Comparison of ENCODE assay signal across 16 mouse cellular contexts in genomic region chr6:48718455-48718854, GRCm38 (mm10). TPM values are rescaled to one million over a fixed set of nuclear protein-coding genes. Genes with fewer than 3 reads are reported as not detected.
DNase-seq lines count a peak whose midpoint lies in the region; ATAC-seq and TF ChIP-seq lines count a peak whose summit lies in the region.
"Had no signal": no experiment of that assay in that cellular context is flagged by ENCODE, and none has a peak within 500 bp of the region (broad histone marks: within the 10 kb centered on the region; RNA-seq: fewer than 3 reads in every experiment).

Gene Gm28053, plus strand, starts transcription at chr6:48718607.
Gene Gimap7, plus strand, starts transcription at chr6:48718621.

- H3K79me2 ChIP-seq in CH12.LX (replicated peaks; ENCODE audit: control insufficient read depth, extremely low read depth, insufficient read depth, poor library complexity, severe bottlenecking), result peaks cover 14% of the 10 kb centered on the region

- intact Hi-C loops in left cerebral cortex, postnatal 25 days (cut with DNase I), result no loop called here
- intact Hi-C loops in gastrocnemius, adult 2 months (cut with DNase I), result no loop called here

- peak within 1 kb of the TSS; percentile 22 to 51 (median 24) for H3K4me3 ChIP-seq in CH12.LX (replicated peaks in 1 of 3; ENCODE audit: low read depth in 2 of 3, low read length in 2 of 3, poor library complexity in 1 of 3)
- H3K4me3 ChIP-seq in gastrocnemius, adult 2 months, result no peak within 1 kb of the TSS
- H3K4me3 ChIP-seq: heart, embryonic 10.5 days; hindbrain, embryonic 10.5 days; limb, embryonic 12.5 days; megakaryocyte, embryonic 14.5 days had no signal

- peaks cover 21 to 63% of the 10 kb centered on the region in 2 experiments for H3K4me1 ChIP-seq in CH12.LX (ENCODE audit: control insufficient read depth in 1 of 2, insufficient read depth in 2 of 2)
- H3K4me1 ChIP-seq: heart, embryonic 10.5 days; hindbrain, embryonic 10.5 days; limb, embryonic 12.5 days had no signal

- TF ChIP-seq CTCF in CH12.LX (conservative IDR thresholded peaks at IDR 0.05 in 1 of 2, IDR thresholded peaks at IDR 0.05 in 1 of 2; ENCODE audit: low read depth in 2 of 2, low read length in 2 of 2), result no peak
- TF ChIP-seq CTCF in gastrocnemius, adult 2 months (IDR thresholded peaks at IDR 0.05), result no peak

- in situ Hi-C loops in CH12.LX (cut with MboI; ENCODE audit: low pct_ligation_motif_present, low pct_unique_long_range_greater_than_20kb, low sequenced_read_pairs), result no loop called here

- TF ChIP-seq RAD21 in CH12.LX (IDR thresholded peaks at IDR 0.05; ENCODE audit: low read depth, low read length), result no peak; the same call in 1 of the 2 replicates

- DNase-seq in A20 (ENCODE audit: low read depth, low spot score) (peak; percentile 72), CH12.LX (ENCODE audit: extremely low read depth) (peak; percentile 80)
- DNase-seq in spleen, postnatal 36 days (ENCODE audit: low spot score in 2 of 2), result peak; percentile 81 to 85
- DNase-seq in left cerebral cortex, adult 9 months (ENCODE audit: low spot score in 2 of 2), result no peak
- no peak for DNase-seq in left cerebral cortex, postnatal 25 days (ENCODE audit: low spot score in 2 of 2)
- DNase-seq in kidney, postnatal 25 days, result no peak
- DNase-seq in gastrocnemius, adult 2 months, result no peak
- DNase-seq: adrenal gland, postnatal 36 days; kidney, adult 2 months; liver, postnatal 0 days had no signal

- H3K27ac ChIP-seq in CH12.LX (ENCODE audit: insufficient read depth, low read depth), result peak within 1 kb of the TSS; percentile 83
- no peak within 1 kb of the TSS for H3K27ac ChIP-seq in gastrocnemius, adult 2 months
- H3K27ac ChIP-seq: heart, embryonic 10.5 days; hindbrain, embryonic 10.5 days; limb, embryonic 12.5 days had no signal

- peak within 1 kb of the TSS; percentile 93 for H3K4me2 ChIP-seq in CH12.LX (ENCODE audit: insufficient read depth, low read depth, poor library complexity, severe bottlenecking)
- H3K4me2 ChIP-seq: limb, embryonic 12.5 days had no signal

- TF ChIP-seq EP300 in CH12.LX (IDR thresholded peaks at IDR 0.05; ENCODE audit: low read length), result peak; percentile 10; the same call in 1 of the 2 replicates

- dilution Hi-C loops in CH12.LX (cut with MboI; ENCODE audit: extremely low pct_ligation_motif_present, extremely low pct_unique_long_range_greater_than_20kb, low sequenced_read_pairs), result no loop called here

- H3K36me3 ChIP-seq in CH12.LX (replicated peaks in 1 of 2; ENCODE audit: control insufficient read depth in 1 of 2, insufficient read depth in 1 of 2, low read length in 1 of 2), result peaks cover 0 to 2% of the 10 kb centered on the region in 2 experiments
- H3K36me3 ChIP-seq: heart, embryonic 10.5 days; hindbrain, embryonic 10.5 days; limb, embryonic 12.5 days had no signal

- H3K27me3 ChIP-seq in CH12.LX (replicated peaks), result no peaks in the 10 kb centered on the region
- H3K27me3 ChIP-seq: limb, embryonic 12.5 days had no signal

- TF ChIP-seq POLR2A in CH12.LX (IDR thresholded peaks at IDR 0.05; ENCODE audit: low read depth, low read length), result peak; percentile 53; the same call in 1 of the 2 replicates

- peak; percentile 95 for ATAC-seq in inflammation-experienced regulatory T-cells, adult 6 months
- ATAC-seq: liver, postnatal 0 days had no signal

- no peaks in the 10 kb centered on the region for H3K9me3 ChIP-seq in CH12.LX (replicated peaks; ENCODE audit: low read length)
- H3K9me3 ChIP-seq: heart, embryonic 10.5 days; hindbrain, embryonic 10.5 days; limb, embryonic 12.5 days; megakaryocyte, embryonic 14.5 days had no signal

- peak within 1 kb of the TSS; percentile 76 for H3K9ac ChIP-seq in CH12.LX (ENCODE audit: insufficient read depth, low read depth)
- H3K9ac ChIP-seq: limb, embryonic 12.5 days; liver, postnatal 0 days had no signal

TF ChIP-seq in CH12.LX, 34 proteins besides CTCF, POLR2A, EP300 and RAD21:
- TF ChIP-seq MAX (IDR thresholded peaks at IDR 0.05; ENCODE audit: low read length) (peak; percentile 48; the same call in 1 of the 2 replicates), ETS1 (conservative IDR thresholded peaks at IDR 0.05; ENCODE audit: low read depth, low read length) (no peak), PAX5 (IDR thresholded peaks at IDR 0.05; ENCODE audit: low read length) (no peak), GABPA (IDR thresholded peaks at IDR 0.05; ENCODE audit: insufficient replicate concordance, low read depth, low read length) (no peak), SIN3A (IDR thresholded peaks at IDR 0.05; ENCODE audit: low read length) (peak; percentile 59; the same call in 1 of the 2 replicates), UBTF (IDR thresholded peaks at IDR 0.05; ENCODE audit: low read depth, low read length) (no peak), POLR2AphosphoS2 (IDR thresholded peaks at IDR 0.05; ENCODE audit: low read depth, low read length) (no peak), SMC3 (IDR thresholded peaks at IDR 0.05; ENCODE audit: low read depth, low read length) (no peak; the same call in 1 of the 2 replicates), USF1 (IDR thresholded peaks at IDR 0.05; ENCODE audit: low read depth, low read length) (no peak), TBP (conservative IDR thresholded peaks at IDR 0.05; ENCODE audit: low read depth, low read length) (peak; percentile 61), ZMIZ1 (IDR thresholded peaks at IDR 0.05; ENCODE audit: low read depth, low read length) (peak; percentile 19; the same call in 1 of the 2 replicates), CHD1 (IDR thresholded peaks at IDR 0.05; ENCODE audit: low read depth, low read length) (0 out of 2 replicates have a peak, but pooled peaks have one; percentile 67), KAT2A (IDR thresholded peaks at IDR 0.05; ENCODE audit: insufficient replicate concordance, low read length) (no peak), ZC3H11A (IDR thresholded peaks at IDR 0.05; ENCODE audit: low read depth, low read length) (no peak), MAFK (IDR thresholded peaks at IDR 0.05; ENCODE audit: insufficient replicate concordance, low read length) (no peak), MXI1 (IDR thresholded peaks at IDR 0.05; ENCODE audit: low read depth, low read length) (peak; percentile 66; the same call in 1 of the 2 replicates), MEF2A (IDR thresholded peaks at IDR 0.05; ENCODE audit: borderline replicate concordance, low read depth, low read length) (peak; percentile 42; the same call in 1 of the 2 replicates), ZKSCAN1 (IDR thresholded peaks at IDR 0.05; ENCODE audit: borderline replicate concordance, low read depth, low read length) (no peak), ZNF384 (IDR thresholded peaks at IDR 0.05; ENCODE audit: low read depth, low read length) (no peak), NELFE (IDR thresholded peaks at IDR 0.05; ENCODE audit: low read depth, low read length) (peak; percentile 58), RCOR1 (conservative IDR thresholded peaks at IDR 0.05; ENCODE audit: low read depth, low read length) (0 out of 2 replicates have a peak, but pooled peaks have one; percentile 28), BHLHE40 (IDR thresholded peaks at IDR 0.05; ENCODE audit: low read depth, low read length) (no peak), HCFC1 (IDR thresholded peaks at IDR 0.05; ENCODE audit: low read depth, low read length) (peak; percentile 29), NRF1 (IDR thresholded peaks at IDR 0.05; ENCODE audit: low read depth, low read length) (0 out of 2 replicates have a peak, but pooled peaks have one; percentile 7), ELF1 (IDR thresholded peaks at IDR 0.05; ENCODE audit: low read depth, low read length) (no peak), MYC (IDR thresholded peaks at IDR 0.05; ENCODE audit: low read depth, low read length) (no peak; the same call in 1 of the 2 replicates), JUN (IDR thresholded peaks at IDR 0.05; ENCODE audit: insufficient read depth, low read depth, low read length) (no peak), MAZ (IDR thresholded peaks at IDR 0.05; ENCODE audit: low read depth, low read length) (peak; percentile 79), JUND (conservative IDR thresholded peaks at IDR 0.05; ENCODE audit: low read depth, low read length) (no peak), USF2 (conservative IDR thresholded peaks at IDR 0.05; ENCODE audit: low read depth, low read length) (no peak), E2F4 (IDR thresholded peaks at IDR 0.05; ENCODE audit: insufficient replicate concordance, low read depth, low read length) (no peak), CHD2 (IDR thresholded peaks at IDR 0.05; ENCODE audit: low read length) (0 out of 2 replicates have a peak, but pooled peaks have one; percentile 23), IRF4 (IDR thresholded peaks at IDR 0.05; ENCODE audit: low read depth, low read length) (peak; percentile 65; the same call in 1 of the 2 replicates), TCF12 (IDR thresholded peaks at IDR 0.05; ENCODE audit: low read depth, low read length) (peak; percentile 58; the same call in 1 of the 2 replicates)

RNA-seq across cellular contexts. Expression of gene Gm28053, which starts in this region (rescaled TPM):
- total RNA-seq in CH12.LX (2012; rRNA removed), result 10.0 and 12.0 TPM in 2 replicates
- 8.0 and 8.8 TPM in 2 replicates for total RNA-seq in CH12.LX (2014; rRNA removed)
- polyA plus RNA-seq in CH12.LX (2012; ENCODE audit: insufficient read length, low read depth), result 22.7 and 46.9 TPM in 2 replicates
- 10 to 100 TPM; 58.9 to 85.2 (median 59.9) TPM for polyA plus RNA-seq in inflammation-experienced regulatory T-cells, adult 6 months (2017; shearing (Covaris generic))
- total RNA-seq in left cerebral cortex, postnatal 25 days (2021), result 1 to 10 TPM; 1.7 to 2.3 TPM
- under 1 TPM in 1 of 2 experiments, not detected in 1; 0.84 TPM for total RNA-seq in gastrocnemius, adult 2 months (2021)
- polyA plus RNA-seq: hindbrain, embryonic 10.5 days; kidney, adult 2 months had no signal

RNA-seq across cellular contexts. Expression of gene Gimap7, which starts in this region (rescaled TPM):
- total RNA-seq in CH12.LX (2012; rRNA removed) (14.5 and 16.3 TPM in 2 replicates), CH12.LX (2014; rRNA removed) (4.2 and 4.3 TPM in 2 replicates)
- polyA plus RNA-seq in CH12.LX (2012; ENCODE audit: insufficient read length, low read depth), result 7.0 and 7.1 TPM in 2 replicates
- 100 to 1,000 TPM; 458 to 769 (median 564) TPM for polyA plus RNA-seq in inflammation-experienced regulatory T-cells, adult 6 months (2017; shearing (Covaris generic))
- total RNA-seq in left cerebral cortex, postnatal 25 days (2021), result not detected
- total RNA-seq in gastrocnemius, adult 2 months (2021), result not detected
- total RNA-seq: layer of hippocampus, adult 8-10 months had no signal
- polyA plus RNA-seq: heart, embryonic 10.5 days; hindbrain, embryonic 10.5 days; limb, embryonic 12.5 days had no signal

Comparison
In these comparisons a context has a peak if more than half of its experiments do, and no peak if none do; other contexts are left out.
1. RNA of gene Gimap7 (total RNA-seq): 4.2 to 16.3 TPM in CH12.LX; not detected in left cerebral cortex, postnatal 25 days and not detected in gastrocnemius, adult 2 months; every median in the first group is over 4 times any median in the second.
2. RNA of gene Gimap7 (polyA plus RNA-seq): 458 to 769 TPM in inflammation-experienced regulatory T-cells, adult 6 months; 7.0 to 7.1 TPM in CH12.LX; every median in the first group is over 10 times any median in the second.
3. DNase-seq: peak in A20 (single experiment), CH12.LX (single experiment) and spleen, postnatal 36 days (2 of 2); none in left cerebral cortex, adult 9 months (0 of 2), left cerebral cortex, postnatal 25 days (0 of 2), kidney, postnatal 25 days (0 of 2) and gastrocnemius, adult 2 months (single experiment).